Mouse (Mus musculus) C2C12 (cell line): Measurements from ENCODE around the gene Zbtb40.

Experiments
- MAX ChIP-seq: IDR thresholded peaks from one replicate; pipeline ENCODE4 v1.6.1; 2011; ENCODE audit warnings: mild to moderate bottlenecking, control low read depth
- MYOG ChIP-seq: IDR thresholded peaks from one replicate; pipeline ENCODE4 v1.6.1; 2011; ENCODE audit not compliant: control insufficient read depth, insufficient read length; ENCODE audit errors: extremely low read depth

DNA sequence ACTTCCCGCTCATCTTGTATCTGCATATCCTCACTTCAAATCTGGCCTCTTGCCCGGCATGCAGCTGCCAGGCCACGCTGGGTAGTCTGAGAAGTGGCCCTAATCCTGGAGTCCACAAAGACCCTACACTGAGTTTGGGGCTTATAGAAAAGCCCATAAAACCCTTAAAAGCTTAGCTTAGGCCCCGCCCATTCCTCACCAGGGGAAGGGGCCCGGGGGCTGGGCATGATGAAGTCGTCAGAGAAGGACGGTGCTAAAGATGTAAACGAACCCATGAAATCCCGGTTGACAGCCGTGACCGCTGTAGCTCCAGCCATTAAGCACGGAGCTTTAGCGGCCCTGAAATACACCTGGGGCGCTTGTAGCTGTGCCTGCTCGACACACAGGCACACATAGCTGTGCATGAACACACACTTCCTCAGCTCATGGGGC lies 83.6 kb downstream of the Zbtb40 start:
- TF ChIP-seq MAX (no peak), MYOG (no peak)
